Mouse (Mus musculus): ENCODE data around the gene Ank2.

GRCm38 (mm10) chr3:127453738-127454137, 45.4 kb downstream of the Ank2 start:
- TF ChIP-seq POLR2A (IDR thresholded peaks at IDR 0.05; ENCODE audit: low read depth, low read length) (no peak), CTCF (IDR thresholded peaks at IDR 0.05; ENCODE audit: extremely low read depth, insufficient read length, insufficient replicate concordance, low read depth, low read length) (no peak)

Data from small intestine, adult 2 months (tissue).